Mouse (Mus musculus) heart, postnatal 0 days (tissue): Measurements from ENCODE around the gene Krt14. TPM values are rescaled to one million over a fixed set of nuclear protein-coding genes. Genes with fewer than 3 reads are reported as not detected.
A peak's percentile ranks its signal among the peaks of the same experiment; 100 is the strongest.

ENCODE experiments used
- ATAC-seq: fragments of 200-750 bp; cut with Nextera tagmentation; 2 replicates; pipeline ENCODE4 v1.8.0; 2017; ENCODE audit warnings: low read depth, moderate number of reproducible peaks, moderate library complexity; ENCODE audit not compliant: insufficient read depth
- DNase-seq: peaks from one replicate; pipeline ENCODE4 v3.0.0-alpha.2; 2016; ENCODE audit warnings: low spot score
- H3K27ac ChIP-seq: fragments of 300-500 bp; sonication (generic); 2 replicates; pipeline ENCODE4 v1.5.1; 2014; ENCODE audit warnings: low read depth, mild to moderate bottlenecking
- H3K27me3 ChIP-seq: fragments of 300-500 bp; sonication (generic); 2 replicates; pipeline ENCODE4 v1.6.1; 2014; ENCODE audit warnings: low read length, mixed read lengths; ENCODE audit not compliant: control insufficient read depth, insufficient read depth
- H3K36me3 ChIP-seq: fragments of 300-500 bp; sonication (generic); replicated peaks from 2 replicates; pipeline ENCODE4 v1.6.1; 2014; ENCODE audit warnings: low read length, mixed read lengths; ENCODE audit not compliant: control insufficient read depth, insufficient read depth
- H3K4me1 ChIP-seq: fragments of 300-500 bp; sonication (generic); 2 replicates; pipeline ENCODE4 v1.6.1; 2014; ENCODE audit warnings: antibody characterized with exemption; ENCODE audit not compliant: control insufficient read depth, insufficient read depth
- H3K4me2 ChIP-seq: fragments of 300-500 bp; sonication (generic); 2 replicates; pipeline ENCODE4 v1.6.1; 2014; ENCODE audit warnings: low read depth, mild to moderate bottlenecking, low read length, moderate library complexity
- H3K4me3 ChIP-seq: fragments of 300-500 bp; sonication (generic); 2 replicates; pipeline ENCODE4 v1.5.1; 2014; ENCODE audit warnings: low read depth, low read length
- H3K9ac ChIP-seq: fragments of 300-500 bp; sonication (generic); replicated peaks from 2 replicates; pipeline ENCODE4 v1.6.1; 2014; ENCODE audit warnings: low read depth, low read length, mixed read lengths
- H3K9me3 ChIP-seq: fragments of 300-500 bp; sonication (generic); replicated peaks from 2 replicates; pipeline ENCODE4 v1.6.1; 2016; ENCODE audit warnings: low read length; ENCODE audit not compliant: control insufficient read depth
- CTCF ChIP-seq: IDR thresholded peaks from 2 replicates; pipeline ENCODE4 v1.5.1; 2016; ENCODE audit warnings: antibody characterized with exemption, control low read depth, low read depth
- EP300 ChIP-seq: IDR thresholded peaks from 2 replicates; pipeline ENCODE4 v1.6.1; 2016; ENCODE audit warnings: antibody characterized with exemption, low read depth
- WGBS: fragments of 180-500 bp; shearing (Covaris S2); extraction: QIAGEN DNeasy Blood & Tissue Kit; methylation state at CpG from one replicate; pipeline ENCODE4 v1.1.7; 2014; 5-methylcytosine and 5-hydroxymethylcytosine counted together
- polyA plus RNA-seq: library from polyadenylated mRNA; unstranded; fragments of >200 nt; fragmentation: Nextera tagmentation; extraction: Ambion mirVana; gene quantifications from 2 replicates; pipeline ENCODE4 v1.2.1, GENCODE M21; 2015
- total RNA-seq: library from RNA; depleted of rRNA; stranded (reverse); fragments of >200 nt; gene quantifications from 2 replicates; pipeline ENCODE4 v1.2.3, GENCODE M21; 2014; ENCODE audit warnings: low replicate concordance

Gene Krt14
- total and polyA plus RNA-seq, 2 experiments from 2014 or later: 2.3 to 2.8 TPM

DNA sequence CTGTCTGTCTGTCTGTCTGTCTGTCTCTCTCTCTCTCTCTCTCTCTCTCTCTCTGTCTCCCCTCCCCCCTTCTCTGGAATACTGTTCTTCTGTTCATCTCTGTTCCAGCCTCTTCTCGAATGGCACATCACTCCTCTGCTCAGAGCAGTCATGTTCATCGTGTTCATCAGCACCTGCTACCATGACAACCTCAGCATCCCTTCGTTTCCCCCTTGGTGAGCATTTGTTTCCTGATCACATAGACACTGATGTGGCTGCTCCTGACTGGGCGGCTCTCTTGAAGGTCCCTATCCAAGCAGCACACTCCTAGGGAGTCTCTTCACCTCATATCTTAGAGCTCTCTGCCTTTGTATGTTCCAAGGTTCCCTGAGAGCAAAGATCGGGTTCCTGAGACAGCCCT, 29.0 kb downstream of the Krt14 start:
- Histone ChIP-seq H3K9ac (no peak overlapping the region), H3K27me3 (no peaks in the 10 kb centered on the region), H3K4me1 (no peaks in the 10 kb centered on the region), H3K9me3 (no peaks in the 10 kb centered on the region), H3K36me3 (no peaks in the 10 kb centered on the region), H3K4me3 (no peak overlapping the region), H3K4me2 (no peak overlapping the region), H3K27ac (no peak overlapping the region)
- 69% methylated on average over 5 of the region's 5 CpGs for WGBS
- ATAC-seq (no peak), DNase-seq (no peak)
- no peak for TF ChIP-seq CTCF
- no peak for TF ChIP-seq EP300

DNA sequence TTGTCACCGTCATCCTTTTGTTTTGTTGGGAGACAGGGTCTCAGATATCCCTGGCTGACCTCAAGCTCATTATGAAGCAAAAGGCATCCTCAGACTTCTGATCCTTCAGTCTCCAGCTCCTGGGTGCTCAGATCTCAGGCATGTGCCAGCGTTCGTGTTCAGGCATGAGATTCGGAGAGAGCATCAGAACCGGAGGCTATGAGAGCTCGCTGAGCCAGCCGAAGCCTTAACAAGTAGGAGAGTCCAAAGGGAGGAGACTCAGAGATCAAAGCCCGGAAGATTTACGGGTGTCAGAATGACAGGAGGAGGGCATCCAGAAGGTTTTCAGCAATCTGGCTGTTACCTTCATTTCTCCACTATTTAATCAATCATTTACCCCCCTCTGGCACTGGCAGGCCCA, 30.6 kb downstream of the Krt14 start:
- Histone ChIP-seq H3K4me3 (no peak overlapping the region), H3K9ac (no peak overlapping the region), H3K27me3 (no peaks in the 10 kb centered on the region), H3K9me3 (no peaks in the 10 kb centered on the region), H3K27ac (no peak overlapping the region), H3K4me1 (no peaks in the 10 kb centered on the region), H3K4me2 (no peak overlapping the region), H3K36me3 (no peaks in the 10 kb centered on the region)
- DNase-seq: no peak
- TF ChIP-seq EP300 (no peak), CTCF (no peak)
- ATAC-seq: no peak
- 69% methylated on average over 9 of the region's 9 CpGs for WGBS

DNA sequence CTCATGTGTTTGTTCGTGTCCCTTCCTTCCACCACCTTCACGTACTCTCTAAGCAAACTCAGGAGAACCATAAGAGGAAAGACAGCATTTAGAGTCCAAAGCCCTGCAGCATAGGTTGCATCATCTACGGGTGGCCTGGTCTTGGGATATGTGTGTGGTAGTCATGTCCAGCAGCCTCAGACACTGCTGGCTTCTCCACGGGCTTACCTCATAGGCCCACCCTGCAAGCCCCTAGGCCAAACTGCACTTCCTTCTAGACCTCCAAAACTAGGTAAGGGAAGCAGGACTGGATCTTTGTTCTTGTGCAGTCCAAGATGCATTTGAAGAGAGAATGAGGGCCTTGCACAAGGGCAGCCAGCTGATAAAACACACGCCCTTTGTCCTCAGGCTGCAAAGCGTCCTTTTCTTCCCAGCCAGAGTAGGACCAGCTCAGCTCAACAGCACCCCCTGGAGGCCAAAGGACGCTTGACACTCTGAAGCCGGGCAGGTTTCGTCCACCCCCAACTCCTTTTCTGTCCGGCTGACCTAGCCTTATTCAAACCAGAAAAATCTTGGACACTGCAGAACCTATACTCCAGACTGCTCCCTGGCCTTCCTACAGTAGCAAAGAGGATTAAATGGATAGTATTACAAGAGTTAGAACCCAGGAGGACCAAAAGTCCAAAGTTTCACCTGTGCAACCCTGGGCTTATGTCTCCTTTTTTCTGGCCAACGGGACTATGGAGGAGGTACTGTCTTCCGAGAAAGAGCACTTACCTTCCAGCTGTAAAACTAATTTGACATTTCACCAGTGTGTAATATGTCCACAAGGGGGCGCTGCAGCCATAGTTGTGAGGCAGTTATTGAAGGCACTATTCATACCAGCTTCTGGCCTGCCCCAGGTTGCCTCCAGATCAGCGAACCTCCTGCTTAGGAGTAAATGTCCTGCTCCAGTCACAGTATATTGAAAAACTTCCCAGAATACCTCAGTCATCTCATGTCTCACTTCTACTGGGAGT, 38.3 kb downstream of the Krt14 start:
- H3K9ac ChIP-seq: no peak overlapping the region
- H3K9me3 ChIP-seq: no peaks in the 10 kb centered on the region
- no peaks in the 10 kb centered on the region for H3K27me3 ChIP-seq
- peak; percentile 91 for TF ChIP-seq CTCF
- TF ChIP-seq EP300: no peak
- peak; percentile 71 for ATAC-seq
- peak; percentile 30 for DNase-seq
- H3K4me1 ChIP-seq: no peaks in the 10 kb centered on the region
- peak overlapping the region; percentile 27; the same call in 1 of the 2 replicates for H3K4me2 ChIP-seq
- H3K4me3 ChIP-seq: no peak overlapping the region
- peak overlapping the region; percentile 57; the same call in 1 of the 2 replicates for H3K27ac ChIP-seq
- H3K36me3 ChIP-seq: no peaks in the 10 kb centered on the region
- WGBS: 27% methylated on average over 14 of the region's 14 CpGs

DNA sequence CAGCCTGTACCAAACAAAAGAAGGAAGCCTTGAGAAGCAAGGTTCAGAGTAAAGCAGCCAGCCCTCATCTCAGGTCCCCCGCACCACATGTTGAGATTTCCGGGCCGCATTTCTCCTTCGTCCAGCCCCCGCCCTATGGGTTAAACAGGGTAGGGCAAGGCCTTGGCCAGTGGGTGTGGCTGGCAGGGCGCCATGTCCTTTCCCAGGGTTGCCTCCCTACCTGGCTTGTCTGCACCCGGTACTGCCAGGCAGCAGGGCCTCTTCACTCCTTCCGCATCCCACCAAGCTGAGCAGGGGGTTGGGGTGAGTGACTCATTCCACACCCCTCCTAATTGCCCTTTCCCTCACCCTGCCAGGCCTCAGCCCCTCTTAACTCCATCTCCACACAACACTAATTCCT, 39.3 kb downstream of the Krt14 start:
- Histone ChIP-seq H3K36me3 (no peaks in the 10 kb centered on the region), H3K4me2 (no peak overlapping the region), H3K4me3 (no peak overlapping the region), H3K27me3 (no peaks in the 10 kb centered on the region), H3K4me1 (no peaks in the 10 kb centered on the region), H3K27ac (peak overlapping the region; percentile 57; the same call in 1 of the 2 replicates), H3K9ac (no peak overlapping the region), H3K9me3 (no peaks in the 10 kb centered on the region)
- DNase-seq (peak; percentile 13), ATAC-seq (peak; percentile 63)
- WGBS: 59% methylated on average over 8 of the region's 8 CpGs
- TF ChIP-seq CTCF (no peak), EP300 (peak; percentile 53; the same call in 1 of the 2 replicates)

DNA sequence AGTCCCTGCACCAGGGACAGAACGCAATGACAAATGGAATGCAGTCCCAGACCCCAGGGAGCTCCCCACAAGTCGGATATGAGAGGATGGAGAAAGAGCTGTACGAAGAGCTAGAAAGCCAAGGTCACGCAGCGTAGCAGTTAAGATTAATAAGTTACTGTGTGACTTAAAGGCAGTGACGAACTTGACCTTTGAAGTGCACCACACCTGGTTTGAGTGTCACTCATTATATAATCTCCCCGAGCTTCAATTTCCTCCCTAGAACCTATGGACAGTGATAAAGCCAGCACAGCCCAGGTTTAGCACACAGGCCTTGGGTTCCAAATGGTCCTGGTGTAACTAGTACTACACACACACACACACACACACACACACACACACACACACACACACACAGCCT, 43.0 kb downstream of the Krt14 start:
- TF ChIP-seq EP300: no peak
- TF ChIP-seq CTCF: no peak
- no peaks in the 10 kb centered on the region for H3K4me1 ChIP-seq
- H3K4me3 ChIP-seq: no peak overlapping the region
- no peaks in the 10 kb centered on the region for H3K36me3 ChIP-seq
- ATAC-seq (no peak), DNase-seq (no peak)
- H3K27me3 ChIP-seq: no peaks in the 10 kb centered on the region
- no peaks in the 10 kb centered on the region for H3K9me3 ChIP-seq
- H3K27ac ChIP-seq: no peak overlapping the region
- H3K4me2 ChIP-seq: no peak overlapping the region
- no peak overlapping the region for H3K9ac ChIP-seq
- 53% methylated on average over 7 of the region's 7 CpGs for WGBS
